Mouse (Mus musculus): ENCODE results near the gene Dnase1l1. TPM values are rescaled to one million over a fixed set of nuclear protein-coding genes. Genes with fewer than 3 reads are reported as not detected.

Gene Dnase1l1
- polyA plus RNA-seq, 1 experiment = 5.9 TPM

- no peaks in the 10 kb centered on the region for H3K4me1 ChIP-seq (ENCODE audit: control insufficient read depth, insufficient read depth, low read length)
- no peaks in the 10 kb centered on the region for H3K9me3 ChIP-seq (replicated peaks; ENCODE audit: control insufficient read depth, insufficient read depth, low read length, poor library complexity, severe bottlenecking)
- H3K4me3 ChIP-seq (ENCODE audit: low read depth, low read length) = peak within 1 kb of the TSS; percentile 88
- H3K27me3 ChIP-seq (ENCODE audit: control insufficient read depth, insufficient read depth, low read length, poor library complexity, severe bottlenecking) = no peaks in the 10 kb centered on the region
- H3K27ac ChIP-seq (ENCODE audit: insufficient read depth, low read length) = peak within 1 kb of the TSS; percentile 80
- peak within 1 kb of the TSS; percentile 80 for H3K9ac ChIP-seq (ENCODE audit: low read depth, poor library complexity, severe bottlenecking)
- H3K36me3 ChIP-seq (ENCODE audit: control insufficient read depth, insufficient read depth, low read length, poor library complexity, severe bottlenecking) = peaks cover 25% of the 10 kb centered on the region
- TF ChIP-seq CTCF (IDR thresholded peaks at IDR 0.05; ENCODE audit: low read depth, low read length) (no peak), POLR2A (IDR thresholded peaks at IDR 0.05; ENCODE audit: insufficient read depth, low read length) (peak; percentile 75), EP300 (IDR thresholded peaks at IDR 0.05; ENCODE audit: insufficient read depth, low read depth, low read length) (0 out of 2 replicates have a peak, but pooled peaks have one; percentile 31)
Observed at GRCm38 (mm10) chrX:74304867-74305700, 22.9 kb upstream of the Dnase1l1 start, which contains the start of gene Gdi1. Gdi1 (plus strand) TSS chrX:74304998.

GRCm38 (mm10) chrX:74299721-74300120 is 17.6 kb upstream of the Dnase1l1 start:
- Histone ChIP-seq H3K27me3 (ENCODE audit: control insufficient read depth, insufficient read depth, low read length, poor library complexity, severe bottlenecking) (no peaks in the 10 kb centered on the region), H3K27ac (ENCODE audit: insufficient read depth, low read length) (no peak overlapping the region), H3K9me3 (replicated peaks; ENCODE audit: control insufficient read depth, insufficient read depth, low read length, poor library complexity, severe bottlenecking) (no peaks in the 10 kb centered on the region), H3K4me1 (ENCODE audit: control insufficient read depth, insufficient read depth, low read length) (peaks cover 3% of the 10 kb centered on the region), H3K4me3 (ENCODE audit: low read depth, low read length) (no peak overlapping the region), H3K36me3 (ENCODE audit: control insufficient read depth, insufficient read depth, low read length, poor library complexity, severe bottlenecking) (peaks cover 15% of the 10 kb centered on the region), H3K9ac (ENCODE audit: low read depth, poor library complexity, severe bottlenecking) (no peak overlapping the region)
- no peak for TF ChIP-seq CTCF (IDR thresholded peaks at IDR 0.05; ENCODE audit: low read depth, low read length)
- TF ChIP-seq EP300 (IDR thresholded peaks at IDR 0.05; ENCODE audit: insufficient read depth, low read depth, low read length) = no peak
- TF ChIP-seq POLR2A (IDR thresholded peaks at IDR 0.05; ENCODE audit: insufficient read depth, low read length) = no peak

- H3K36me3 ChIP-seq (ENCODE audit: control insufficient read depth, insufficient read depth, low read length, poor library complexity, severe bottlenecking) = peaks cover 9% of the 10 kb centered on the region
- H3K9me3 ChIP-seq (replicated peaks; ENCODE audit: control insufficient read depth, insufficient read depth, low read length, poor library complexity, severe bottlenecking) = no peaks in the 10 kb centered on the region
- H3K4me3 ChIP-seq (ENCODE audit: low read depth, low read length) = no peak overlapping the region
- peaks cover 3% of the 10 kb centered on the region for H3K4me1 ChIP-seq (ENCODE audit: control insufficient read depth, insufficient read depth, low read length)
- TF ChIP-seq EP300 (IDR thresholded peaks at IDR 0.05; ENCODE audit: insufficient read depth, low read depth, low read length) = no peak
- TF ChIP-seq CTCF (IDR thresholded peaks at IDR 0.05; ENCODE audit: low read depth, low read length) = no peak
- no peak for TF ChIP-seq POLR2A (IDR thresholded peaks at IDR 0.05; ENCODE audit: insufficient read depth, low read length)
- no peak overlapping the region for H3K9ac ChIP-seq (ENCODE audit: low read depth, poor library complexity, severe bottlenecking)
- no peaks in the 10 kb centered on the region for H3K27me3 ChIP-seq (ENCODE audit: control insufficient read depth, insufficient read depth, low read length, poor library complexity, severe bottlenecking)
- H3K27ac ChIP-seq (ENCODE audit: insufficient read depth, low read length) = no peak overlapping the region
Observed at GRCm38 (mm10) chrX:74298348-74298747, 16.2 kb upstream of the Dnase1l1 start.

- Histone ChIP-seq H3K27me3 (ENCODE audit: control insufficient read depth, insufficient read depth, low read length, poor library complexity, severe bottlenecking) (no peaks in the 10 kb centered on the region), H3K27ac (ENCODE audit: insufficient read depth, low read length) (peak within 1 kb of the TSS; percentile 11; the same call in 1 of the 2 replicates), H3K4me3 (ENCODE audit: low read depth, low read length) (peak within 1 kb of the TSS; percentile 74), H3K9ac (ENCODE audit: low read depth, poor library complexity, severe bottlenecking) (peak within 1 kb of the TSS; percentile 72), H3K9me3 (replicated peaks; ENCODE audit: control insufficient read depth, insufficient read depth, low read length, poor library complexity, severe bottlenecking) (no peaks in the 10 kb centered on the region), H3K36me3 (ENCODE audit: control insufficient read depth, insufficient read depth, low read length, poor library complexity, severe bottlenecking) (peaks cover 5% of the 10 kb centered on the region), H3K4me1 (ENCODE audit: control insufficient read depth, insufficient read depth, low read length) (peaks cover 3% of the 10 kb centered on the region)
- TF ChIP-seq CTCF (IDR thresholded peaks at IDR 0.05; ENCODE audit: low read depth, low read length) (no peak), POLR2A (IDR thresholded peaks at IDR 0.05; ENCODE audit: insufficient read depth, low read length) (peak; percentile 45)
Observed at GRCm38 (mm10) chrX:74296538-74297448, 14.7 kb upstream of the Dnase1l1 start, which contains the start of gene Atp6ap1. Atp6ap1 (plus strand) TSS chrX:74297097.

- H3K4me1 ChIP-seq (ENCODE audit: control insufficient read depth, insufficient read depth, low read length) = peaks cover 2% of the 10 kb centered on the region
- H3K9ac ChIP-seq (ENCODE audit: low read depth, poor library complexity, severe bottlenecking) = no peak overlapping the region
- no peak for TF ChIP-seq EP300 (IDR thresholded peaks at IDR 0.05; ENCODE audit: insufficient read depth, low read depth, low read length)
- H3K27ac ChIP-seq (ENCODE audit: insufficient read depth, low read length) = no peak overlapping the region
- H3K9me3 ChIP-seq (replicated peaks; ENCODE audit: control insufficient read depth, insufficient read depth, low read length, poor library complexity, severe bottlenecking) = no peaks in the 10 kb centered on the region
- H3K36me3 ChIP-seq (ENCODE audit: control insufficient read depth, insufficient read depth, low read length, poor library complexity, severe bottlenecking) = no peaks in the 10 kb centered on the region
- H3K4me3 ChIP-seq (ENCODE audit: low read depth, low read length) = no peak overlapping the region
- no peaks in the 10 kb centered on the region for H3K27me3 ChIP-seq (ENCODE audit: control insufficient read depth, insufficient read depth, low read length, poor library complexity, severe bottlenecking)
Observed at GRCm38 (mm10) chrX:74293431-74293830, 11.3 kb upstream of the Dnase1l1 start.

Measured in ES-Bruce4 (cell line).